Mouse (Mus musculus) adrenal gland, postnatal 25 days (tissue): ENCODE results near the gene Angptl2. TPM values are rescaled to one million over a fixed set of nuclear protein-coding genes. Genes with fewer than 3 reads are reported as not detected.
"Not testable (repeated sequence)": the region's sequence is repeated elsewhere in the genome, so short reads cannot be mapped to it uniquely, and the experiment has no call there.

Experiments
- DNase-seq: peaks from one replicate; pipeline ENCODE4 v3.0.0; 2021; ENCODE audit warnings: mixed read lengths
- total RNA-seq: library from RNA; stranded (reverse); gene quantifications from 2 replicates; pipeline ENCODE4 v1.2.3, GENCODE M21; 2021

Angptl2 gene
- total RNA-seq, 1 experiment from 2014 or later = 23.6 TPM

GRCm38 (mm10) chr2:33200368-33201068 is 15.4 kb upstream of the Angptl2 start:
- DNase-seq = no peak

GRCm38 (mm10) chr2:33203284-33203683 is 12.6 kb upstream of the Angptl2 start:
- no peak for DNase-seq

GRCm38 (mm10) chr2:33204980-33205379 is 10.9 kb upstream of the Angptl2 start:
- peak; percentile 37 for DNase-seq

GRCm38 (mm10) chr2:33205939-33206525 is 9.8 kb upstream of the Angptl2 start:
- no peak for DNase-seq

- no peak for DNase-seq
These were observed 8.8 kb upstream of the Angptl2 start for GRCm38 (mm10) chr2:33207069-33207468.

- DNase-seq = no peak
These were observed 7.7 kb upstream of the Angptl2 start for GRCm38 (mm10) chr2:33208134-33208533.

- DNase-seq = no peak
These were observed 5.0 kb upstream of the Angptl2 start for GRCm38 (mm10) chr2:33210841-33211240.

GRCm38 (mm10) chr2:33211263-33211662 is 4.6 kb upstream of the Angptl2 start:
- not testable (repeated sequence) for DNase-seq

GRCm38 (mm10) chr2:33215177-33215699 is 631 bp upstream of the Angptl2 start:
- no peak for DNase-seq

- DNase-seq = no peak
These were observed 966 bp downstream of the Angptl2 start for GRCm38 (mm10) chr2:33216645-33217424.

GRCm38 (mm10) chr2:33217425-33217794 is 1.5 kb downstream of the Angptl2 start:
- no peak for DNase-seq

GRCm38 (mm10) chr2:33218903-33219625 is 3.2 kb downstream of the Angptl2 start:
- no peak for DNase-seq

GRCm38 (mm10) chr2:33219637-33220036 is 3.8 kb downstream of the Angptl2 start:
- no peak for DNase-seq

- no peak for DNase-seq
These were observed 4.4 kb downstream of the Angptl2 start for GRCm38 (mm10) chr2:33220246-33220645.

- DNase-seq = no peak
These were observed 4.9 kb downstream of the Angptl2 start for GRCm38 (mm10) chr2:33220674-33221338.

- DNase-seq = no peak
These were observed 5.6 kb downstream of the Angptl2 start for GRCm38 (mm10) chr2:33221339-33221900.

- DNase-seq = no peak
These were observed 6.6 kb downstream of the Angptl2 start for GRCm38 (mm10) chr2:33222480-33222879.

GRCm38 (mm10) chr2:33223656-33224358 is 7.9 kb downstream of the Angptl2 start:
- no peak for DNase-seq

GRCm38 (mm10) chr2:33225921-33226320 is 10.1 kb downstream of the Angptl2 start:
- no peak for DNase-seq

GRCm38 (mm10) chr2:33228077-33228476 is 12.2 kb downstream of the Angptl2 start:
- DNase-seq = no peak

GRCm38 (mm10) chr2:33228551-33228950 is 12.7 kb downstream of the Angptl2 start:
- no peak for DNase-seq
